Mouse (Mus musculus) liver, embryonic 16.5 days (tissue): Measurements from ENCODE around the gene Sat1. TPM values are rescaled to one million over a fixed set of nuclear protein-coding genes. Genes with fewer than 3 reads are reported as not detected.
A peak's percentile ranks its signal among the peaks of the same experiment; 100 is the strongest.

Experiments
- ATAC-seq: fragments of 200-750 bp; cut with Nextera tagmentation; 2 replicates; pipeline ENCODE4 v1.8.0; 2017; ENCODE audit warnings: low read depth, mild to moderate bottlenecking, moderate number of reproducible peaks, moderate library complexity
- H3K27ac ChIP-seq: fragments of 300-500 bp; sonication (generic); 2 replicates; pipeline ENCODE4 v1.5.1; 2014; ENCODE audit warnings: mild to moderate bottlenecking, low read length
- H3K27me3 ChIP-seq: fragments of 300-500 bp; sonication (generic); 2 replicates; pipeline ENCODE4 v1.6.1; 2014; ENCODE audit warnings: low read depth, low read length, mixed read lengths; ENCODE audit not compliant: control insufficient read depth, insufficient read depth
- H3K36me3 ChIP-seq: fragments of 300-500 bp; sonication (generic); 2 replicates; pipeline ENCODE4 v1.6.1; 2014; ENCODE audit warnings: mild to moderate bottlenecking; ENCODE audit not compliant: control insufficient read depth, insufficient read depth
- H3K4me1 ChIP-seq: fragments of 300-500 bp; sonication (generic); 2 replicates; pipeline ENCODE4 v1.6.1; 2014; ENCODE audit warnings: low read depth, low read length, mixed read lengths; ENCODE audit not compliant: control insufficient read depth
- H3K4me2 ChIP-seq: fragments of 300-500 bp; sonication (generic); 2 replicates; pipeline ENCODE4 v1.6.1; 2014; ENCODE audit warnings: low read depth, low read length, mixed read lengths
- H3K4me3 ChIP-seq: fragments of 300-500 bp; sonication (generic); 2 replicates; pipeline ENCODE4 v1.5.1; 2014; ENCODE audit warnings: low read depth, mild to moderate bottlenecking, low read length
- H3K9ac ChIP-seq: fragments of 300-500 bp; sonication (generic); 2 replicates; pipeline ENCODE4 v1.6.1; 2014; ENCODE audit warnings: low read depth, low read length
- H3K9me3 ChIP-seq: fragments of 300-500 bp; sonication (generic); replicated peaks from 2 replicates; pipeline ENCODE4 v1.6.1; 2016; ENCODE audit warnings: low read length; ENCODE audit not compliant: control insufficient read depth
- WGBS: fragments of 180-500 bp; shearing (Covaris S2); extraction: QIAGEN DNeasy Blood & Tissue Kit; methylation state at CpG from one replicate; pipeline ENCODE4 v1.1.7; 2014; ENCODE audit not compliant: insufficient replicate concordance; 5-methylcytosine and 5-hydroxymethylcytosine counted together
- polyA plus RNA-seq: library from polyadenylated mRNA; unstranded; fragments of >200 nt; fragmentation: Nextera tagmentation; extraction: Ambion mirVana; gene quantifications from 2 replicates; pipeline ENCODE4 v1.2.1, GENCODE M21; 2015

The Sat1 gene
- polyA plus RNA-seq, 1 experiment from 2014 or later = 104 TPM

DNA sequence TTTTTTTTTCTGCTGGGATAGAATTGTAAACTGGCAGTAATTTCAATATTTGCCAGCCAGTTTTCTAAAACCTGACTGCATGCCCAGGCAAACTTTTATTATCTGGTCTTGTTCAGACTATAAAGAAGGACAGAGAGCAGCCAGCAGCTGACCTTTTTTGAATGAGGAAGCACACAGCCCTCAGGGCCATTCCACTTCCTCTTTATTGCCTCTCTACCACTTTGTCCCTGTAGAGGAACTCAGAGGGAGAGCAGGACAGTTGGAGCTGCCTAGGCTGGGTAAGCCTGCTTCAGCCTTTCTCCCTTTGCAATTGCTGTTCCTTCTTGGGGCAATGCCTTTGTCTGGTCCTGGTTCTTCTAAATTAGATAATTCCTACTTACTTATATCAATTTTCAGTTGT, 43.9 kb downstream of the Sat1 start:
- Histone ChIP-seq H3K27me3 (no peaks in the 10 kb centered on the region), H3K4me1 (no peaks in the 10 kb centered on the region), H3K36me3 (no peaks in the 10 kb centered on the region), H3K9me3 (no peaks in the 10 kb centered on the region), H3K4me3 (no peak overlapping the region), H3K4me2 (no peak overlapping the region), H3K9ac (no peak overlapping the region), H3K27ac (no peak overlapping the region)
- peak; percentile 41; the same call in 1 of the 2 replicates for ATAC-seq

- H3K4me3 ChIP-seq = no peak overlapping the region
- H3K27me3 ChIP-seq = no peaks in the 10 kb centered on the region
- no peaks in the 10 kb centered on the region for H3K36me3 ChIP-seq
- 9% methylated on average over 1 of the region's 1 CpGs for WGBS
- no peaks in the 10 kb centered on the region for H3K9me3 ChIP-seq
- no peak for ATAC-seq
- H3K27ac ChIP-seq = no peak overlapping the region
- no peak overlapping the region for H3K9ac ChIP-seq
- H3K4me2 ChIP-seq = no peak overlapping the region
- H3K4me1 ChIP-seq = no peaks in the 10 kb centered on the region
These were observed 44.5 kb downstream of the Sat1 start for GRCm38 (mm10) chrX:155171754-155172153.

GRCm38 (mm10) chrX:155169886-155170285, 46.4 kb downstream of the Sat1 start:
- no peaks in the 10 kb centered on the region for H3K36me3 ChIP-seq
- H3K4me3 ChIP-seq = no peak overlapping the region
- H3K27ac ChIP-seq = no peak overlapping the region
- no peaks in the 10 kb centered on the region for H3K4me1 ChIP-seq
- no peak overlapping the region for H3K4me2 ChIP-seq
- no peak for ATAC-seq
- no peaks in the 10 kb centered on the region for H3K27me3 ChIP-seq
- H3K9ac ChIP-seq = no peak overlapping the region
- 86% methylated on average over 8 of the region's 8 CpGs for WGBS
- no peaks in the 10 kb centered on the region for H3K9me3 ChIP-seq

DNA sequence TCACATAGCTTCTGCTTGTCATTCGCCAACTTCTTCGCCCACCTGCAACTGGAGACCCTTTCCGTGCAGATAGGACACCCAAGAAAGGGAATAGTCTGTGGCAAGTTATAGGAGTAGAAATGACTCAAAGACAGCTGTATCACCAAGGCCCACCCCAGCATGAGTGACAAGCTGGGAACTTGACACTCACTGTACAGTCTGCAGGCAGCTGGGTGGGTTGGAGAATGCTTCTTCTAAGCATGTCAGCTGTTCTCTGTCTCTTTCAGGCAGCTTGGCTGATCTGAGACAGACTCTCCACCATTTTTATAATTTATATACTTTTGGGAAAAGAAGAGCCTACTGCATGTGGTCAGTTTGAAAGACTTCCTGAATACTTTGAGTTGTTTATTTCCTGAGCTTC, 48.6 kb downstream of the Sat1 start:
- Histone ChIP-seq H3K4me3 (no peak overlapping the region), H3K9me3 (no peaks in the 10 kb centered on the region), H3K36me3 (no peaks in the 10 kb centered on the region), H3K27me3 (no peaks in the 10 kb centered on the region), H3K9ac (no peak overlapping the region), H3K27ac (no peak overlapping the region), H3K4me2 (no peak overlapping the region), H3K4me1 (no peaks in the 10 kb centered on the region)
- no peak for ATAC-seq
- 72% methylated on average over 3 of the region's 3 CpGs for WGBS

DNA sequence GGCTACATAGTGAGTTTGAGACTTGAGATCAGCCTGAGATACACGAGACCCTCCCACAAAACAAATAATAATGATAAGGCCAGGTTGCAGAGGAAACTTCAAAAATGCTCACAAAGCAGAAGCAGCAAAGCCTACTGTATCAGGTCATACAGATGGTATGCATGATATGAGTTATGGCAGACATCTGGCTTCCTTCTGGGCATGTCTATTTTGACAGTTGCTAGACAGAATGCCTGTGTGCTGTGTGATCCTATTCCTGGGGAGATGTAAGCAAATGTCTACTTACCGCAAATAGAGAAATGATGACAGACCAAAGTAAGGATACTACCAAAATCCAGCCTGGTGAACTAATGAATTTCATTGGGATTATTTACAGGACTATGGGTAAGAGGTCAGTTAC, 49.9 kb downstream of the Sat1 start:
- ATAC-seq = no peak

GRCm38 (mm10) chrX:155163553-155163952, 52.7 kb downstream of the Sat1 start:
- no peak overlapping the region for H3K4me2 ChIP-seq
- no peak for ATAC-seq
- H3K9ac ChIP-seq = no peak overlapping the region
- H3K4me3 ChIP-seq = no peak overlapping the region
- H3K27me3 ChIP-seq = no peaks in the 10 kb centered on the region
- H3K27ac ChIP-seq = no peak overlapping the region
- H3K4me1 ChIP-seq = no peaks in the 10 kb centered on the region
- WGBS = 21% methylated on average over 1 of the region's 1 CpGs
- no peaks in the 10 kb centered on the region for H3K9me3 ChIP-seq
- H3K36me3 ChIP-seq = no peaks in the 10 kb centered on the region

More for the DNA sequence above, 49.9 kb downstream of the Sat1 start:
- H3K27ac ChIP-seq = no peak overlapping the region
- H3K9me3 ChIP-seq = no peaks in the 10 kb centered on the region
- H3K4me1 ChIP-seq = no peaks in the 10 kb centered on the region
- no peak overlapping the region for H3K4me3 ChIP-seq
- no peak overlapping the region for H3K4me2 ChIP-seq
- 52% methylated on average over 2 of the region's 2 CpGs for WGBS
- H3K9ac ChIP-seq = no peak overlapping the region
- no peaks in the 10 kb centered on the region for H3K27me3 ChIP-seq
- H3K36me3 ChIP-seq = no peaks in the 10 kb centered on the region

Other genes with a start within 250 kb of the Sat1 start
- gene Magea8, start 220.6 kb downstream of the Sat1 start, polyA plus RNA-seq = not detected in 2 replicates
- gene Magea5, start 153.3 kb downstream of the Sat1 start, polyA plus RNA-seq = not detected in 2 replicates
- gene Magea1, start 126.7 kb downstream of the Sat1 start, polyA plus RNA-seq = not detected in 2 replicates
- gene Magea2, start 122.8 kb downstream of the Sat1 start, polyA plus RNA-seq = not detected in 2 replicates
- not detected in 2 replicates for gene Cldn34b2, start 88.0 kb downstream of the Sat1 start, polyA plus RNA-seq
- 9.9 and 11.0 TPM in 2 replicates for gene Acot9, start 46.0 kb upstream of the Sat1 start, polyA plus RNA-seq
- 220 and 229 TPM in 2 replicates for gene Prdx4, start 124.3 kb upstream of the Sat1 start, polyA plus RNA-seq